Mouse (Mus musculus) myocyte (in vitro differentiated cells): ENCODE measurements around the gene Taf6l.

Source experiments
- CEBPB ChIP-seq: IDR thresholded peaks from 2 replicates; pipeline ENCODE4 v1.6.1; 2011; ENCODE audit warnings: mild to moderate bottlenecking, moderate library complexity; ENCODE audit not compliant: poor library complexity, insufficient read depth, severe bottlenecking
- E2F4 ChIP-seq: IDR thresholded peaks from one replicate; pipeline ENCODE4 v1.6.1; 2011; ENCODE audit warnings: mild to moderate bottlenecking, control low read depth, moderate library complexity; ENCODE audit not compliant: insufficient read depth
- MYOD1 ChIP-seq, 3 experiments: IDR thresholded peaks; one replicate each; pipeline ENCODE4 v1.6.1; 2011; ENCODE audit warnings: control low read depth in 2 of 3, low read depth in 2 of 3, mild to moderate bottlenecking in 2 of 3, moderate library complexity in 1 of 3; ENCODE audit not compliant: insufficient read length in 2 of 3, control insufficient read depth in 1 of 3
- POLR2A ChIP-seq: IDR thresholded peaks from one replicate; pipeline ENCODE4 v1.6.1; 2011; ENCODE audit warnings: low read depth, mild to moderate bottlenecking, control low read depth, moderate library complexity; ENCODE audit not compliant: insufficient read length
- TCF12 ChIP-seq: IDR thresholded peaks from one replicate; pipeline ENCODE4 v1.6.1; 2011; ENCODE audit warnings: mild to moderate bottlenecking, control low read depth; ENCODE audit not compliant: poor library complexity, insufficient read depth, severe bottlenecking
- USF1 ChIP-seq: IDR thresholded peaks from one replicate; pipeline ENCODE4 v1.6.1; 2011; ENCODE audit warnings: low read depth, mild to moderate bottlenecking, control low read depth, moderate library complexity

- TF ChIP-seq CEBPB: no peak
- no peak for TF ChIP-seq E2F4
- no peak for TF ChIP-seq POLR2A
- TF ChIP-seq TCF12: no peak
- no peak for TF ChIP-seq USF1
- no peak for TF ChIP-seq MYOD1 (IDR thresholded peaks at IDR 0.05; ENCODE audit: control insufficient read depth in 1 of 3, insufficient read length in 2 of 3, low read depth in 2 of 3)
Observed at GRCm38 (mm10) chr19:8818301-8818798, 32.1 kb upstream of the Taf6l start.
